Mouse (Mus musculus) layer of hippocampus, adult 18-20 months (tissue): ENCODE data around the gene Olfr794. TPM values are rescaled to one million over a fixed set of nuclear protein-coding genes. Genes with fewer than 3 reads are reported as not detected.

Source experiments
- DNase-seq, 2 experiments: peaks; one replicate each; pipeline ENCODE4 v3.0.0; 2022; ENCODE audit warnings: low spot score in 2 of 2
- long read RNA-seq: library from polyadenylated mRNA; stranded (forward); transcript quantifications from one replicate; pipeline ENCODE4 v2.0.0, GENCODE M21; 2021
- microRNA-seq, 2 experiments: library from miRNA; unstranded; fragments of <30 nt; microRNA quantifications; one replicate each; pipeline ENCODE4 v1.2.0; 2021
- total RNA-seq, 2 experiments: library from RNA; stranded (reverse); gene quantifications; 2 replicates each; pipeline ENCODE4 v1.2.3; 2021

The Olfr794 gene
- not detected for total RNA-seq
- long read RNA-seq: 0 reads

DNA sequence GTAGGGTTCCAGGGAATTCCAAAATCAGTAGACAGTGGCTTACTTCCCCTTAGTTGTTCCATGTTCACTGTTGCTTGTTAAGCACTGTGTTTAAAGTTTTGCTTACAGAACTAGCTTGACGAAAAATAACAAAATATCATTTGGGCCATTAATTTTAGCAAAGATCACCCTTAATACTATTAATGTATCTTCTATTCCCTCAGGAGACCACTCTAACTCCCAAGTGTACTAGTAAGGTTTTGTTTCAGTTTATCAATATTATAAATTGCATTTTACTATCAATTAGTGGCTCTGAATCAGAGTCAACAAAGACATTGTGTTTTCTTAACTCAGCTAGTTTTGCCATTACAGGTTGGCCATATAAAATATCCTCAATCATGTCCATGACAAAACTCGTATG, at the start of gene Olfr794:
Gene Olfr794 (plus strand): TSS at position 301 of the 400 bp plus-strand sequence.
- no peak for DNase-seq

DNA sequence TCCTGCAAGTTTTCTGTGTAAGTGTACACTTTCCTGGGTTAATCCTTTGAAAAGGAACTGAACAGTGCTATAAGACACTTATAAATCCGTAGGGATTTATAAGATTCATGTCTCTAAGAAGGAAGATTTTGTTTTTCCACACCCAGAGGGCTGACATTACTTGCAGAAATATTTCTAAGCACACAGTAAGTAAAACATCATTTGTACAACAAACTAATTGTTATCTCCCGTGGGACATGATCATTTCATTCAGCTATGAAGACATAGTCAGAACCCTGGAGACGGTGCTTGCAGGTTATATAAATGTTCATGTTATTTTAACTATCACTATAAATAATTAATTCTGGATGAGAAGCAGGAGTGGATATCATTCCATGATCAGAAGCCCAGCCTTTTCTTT, 46.0 kb upstream of the Olfr794 start, which contains the start of gene Olfr791:
Gene Olfr791 (plus strand): TSS at position 301 of the 400 bp plus-strand sequence.
- no peak for DNase-seq

DNA sequence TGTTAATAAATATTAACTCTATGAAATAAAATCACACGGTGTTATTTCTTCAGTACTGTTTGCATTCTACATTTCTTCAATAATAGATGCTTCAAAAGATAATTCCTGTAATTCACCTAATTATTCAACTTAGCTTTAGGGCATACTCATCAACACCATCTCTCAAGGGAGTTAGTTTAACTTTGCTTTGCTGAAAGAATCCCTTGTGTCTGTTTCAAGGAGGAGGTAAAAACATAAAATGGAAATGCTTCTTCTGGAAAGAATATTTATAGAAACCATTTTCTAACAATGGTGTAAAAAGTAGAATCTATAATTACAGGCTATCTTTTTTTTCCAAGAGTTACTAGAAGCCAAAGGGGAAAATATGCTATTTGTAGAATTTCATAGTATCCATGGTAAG, 28.6 kb upstream of the Olfr794 start, which contains the start of gene Olfr792:
Gene Olfr792 (plus strand): TSS at position 301 of the 400 bp plus-strand sequence.
- DNase-seq: no peak

DNA sequence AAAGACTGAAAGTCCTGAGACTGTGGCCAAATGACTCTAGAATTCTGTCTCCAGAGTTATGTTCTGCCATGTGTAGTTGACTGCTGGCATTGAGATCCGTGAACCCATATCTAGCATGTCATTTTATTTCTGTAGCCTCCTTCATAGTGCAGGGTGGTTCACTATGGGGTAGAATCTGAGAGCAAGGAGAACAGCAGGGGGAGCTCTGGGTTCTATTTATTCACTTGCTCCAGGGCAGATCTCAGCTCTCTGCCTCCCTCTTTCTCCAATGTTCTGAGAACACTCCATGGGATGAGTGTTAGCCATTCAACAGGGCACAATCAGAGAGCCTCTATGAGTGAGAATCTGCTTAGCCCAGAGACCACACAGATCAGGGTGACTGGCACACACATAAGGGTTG, 18.1 kb upstream of the Olfr794 start:
- DNase-seq: peak in 1 of 2 experiments; percentile 54

DNA sequence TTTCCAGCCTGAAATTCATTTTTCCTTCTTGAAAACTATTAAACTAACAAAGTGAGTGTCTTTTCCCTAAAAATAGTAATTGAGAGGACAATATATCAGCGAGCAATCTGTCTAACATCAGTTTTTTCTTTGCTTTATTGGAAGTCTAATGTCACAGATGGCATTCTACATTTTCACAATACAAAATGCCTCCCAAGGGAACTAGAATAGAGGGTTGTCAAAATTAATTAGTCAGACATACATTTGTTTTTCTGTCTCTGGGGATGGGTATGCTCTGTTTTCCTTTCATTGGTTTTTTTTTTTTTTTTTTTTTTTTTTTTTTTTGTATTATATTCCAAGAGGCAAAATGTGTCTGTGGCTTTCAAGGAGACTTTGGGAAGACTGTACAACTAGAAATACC, 9.6 kb downstream of the Olfr794 start:
- no peak for DNase-seq

DNA sequence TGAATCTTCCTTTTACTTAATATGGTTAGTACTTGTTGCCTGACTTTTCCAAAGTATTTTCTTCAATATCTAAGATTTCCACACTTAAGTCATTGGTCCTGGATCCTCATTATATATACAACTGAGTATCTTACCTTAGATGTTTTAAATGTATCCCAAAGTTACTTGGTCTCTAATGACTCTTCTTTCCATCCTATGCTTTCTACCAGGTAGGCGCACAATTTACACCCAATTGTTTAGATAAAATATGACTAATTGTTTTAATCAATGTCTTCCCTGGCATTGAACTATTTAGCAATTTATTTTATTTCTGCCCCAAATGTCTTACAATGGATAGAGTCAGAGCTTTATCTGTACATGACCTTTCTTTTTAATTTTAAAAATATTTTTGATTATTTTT, 45.0 kb downstream of the Olfr794 start, which contains the start of gene Olfr796:
Gene Olfr796 (minus strand): TSS at position 101 of the 400 bp plus-strand sequence.
- no peak for DNase-seq

DNA sequence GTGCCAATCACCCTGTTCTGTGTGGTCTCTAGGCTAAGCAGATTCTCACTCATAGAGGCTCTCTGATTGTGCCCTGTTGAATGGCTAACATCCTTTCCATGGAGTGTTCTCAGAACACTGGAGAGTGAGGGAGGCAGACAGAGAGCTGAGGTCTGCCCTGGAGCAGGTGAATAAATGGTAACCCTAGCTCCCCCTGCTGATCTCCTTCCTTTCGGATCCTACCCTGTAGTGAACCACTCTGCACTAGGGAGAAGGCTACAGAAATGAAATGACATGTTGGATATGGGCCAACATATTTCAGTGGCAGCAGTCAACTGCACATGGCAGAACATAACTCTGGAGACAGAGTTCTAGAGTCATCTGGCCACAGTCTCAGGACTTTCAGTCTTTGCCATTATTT, 54.3 kb downstream of the Olfr794 start:
- no peak for DNase-seq

Small RNA genes lying within 50 kb of the gene (microRNA-seq; reads per million reads assigned to microRNA genes)
- 0 reads per million in 2 experiments for gene Gm23252

Other genes starting within 250 kb of the Olfr794 start
- not detected for gene Olfr780, start 249.5 kb upstream of the Olfr794 start, total RNA-seq
- not detected for gene Olfr781, start 238.8 kb upstream of the Olfr794 start, total RNA-seq
- not detected for gene Olfr782, start 218.8 kb upstream of the Olfr794 start, total RNA-seq
- under 1 TPM; 0.10 to 0.22 TPM for gene Olfr784, start 183.6 kb upstream of the Olfr794 start, total RNA-seq
- gene Olfr785, start 162.2 kb upstream of the Olfr794 start, total RNA-seq: not detected
- gene Olfr786, start 140.3 kb upstream of the Olfr794 start, total RNA-seq: not detected
- gene Olfr787, start 105.8 kb upstream of the Olfr794 start, total RNA-seq: not detected
- not detected for gene Olfr788, start 96.7 kb upstream of the Olfr794 start, total RNA-seq
- gene Olfr789, start 82.9 kb upstream of the Olfr794 start, total RNA-seq: not detected
- not detected for gene Olfr790, start 69.2 kb upstream of the Olfr794 start, total RNA-seq
- gene Olfr791, start 45.9 kb upstream of the Olfr794 start, total RNA-seq: not detected
- not detected for gene Olfr792, start 28.5 kb upstream of the Olfr794 start, total RNA-seq
- gene Olfr796, start 44.9 kb downstream of the Olfr794 start, total RNA-seq: not detected
- not detected for gene Olfr798, start 60.3 kb downstream of the Olfr794 start, total RNA-seq
- gene Olfr799, start 69.8 kb downstream of the Olfr794 start, total RNA-seq: not detected
- gene Olfr800, start 90.0 kb downstream of the Olfr794 start, total RNA-seq: not detected
- gene Olfr801, start 106.2 kb downstream of the Olfr794 start, total RNA-seq: not detected
- not detected for gene Olfr802, start 120.5 kb downstream of the Olfr794 start, total RNA-seq
- gene Olfr803, start 126.6 kb downstream of the Olfr794 start, total RNA-seq: not detected
- not detected for gene Olfr804, start 135.6 kb downstream of the Olfr794 start, total RNA-seq
- not detected for gene Olfr805, start 161.7 kb downstream of the Olfr794 start, total RNA-seq
- gene Olfr806, start 174.3 kb downstream of the Olfr794 start, total RNA-seq: not detected
- not detected for gene Olfr807, start 190.1 kb downstream of the Olfr794 start, total RNA-seq
- gene Olfr808, start 197.8 kb downstream of the Olfr794 start, total RNA-seq: not detected
- not detected for gene Olfr809, start 207.0 kb downstream of the Olfr794 start, total RNA-seq
- gene Olfr810, start 227.3 kb downstream of the Olfr794 start, total RNA-seq: not detected
- not detected for gene Olfr811, start 236.7 kb downstream of the Olfr794 start, total RNA-seq